11 mouse cellular contexts compared by ENCODE assay signal in the genomic region with DNA sequence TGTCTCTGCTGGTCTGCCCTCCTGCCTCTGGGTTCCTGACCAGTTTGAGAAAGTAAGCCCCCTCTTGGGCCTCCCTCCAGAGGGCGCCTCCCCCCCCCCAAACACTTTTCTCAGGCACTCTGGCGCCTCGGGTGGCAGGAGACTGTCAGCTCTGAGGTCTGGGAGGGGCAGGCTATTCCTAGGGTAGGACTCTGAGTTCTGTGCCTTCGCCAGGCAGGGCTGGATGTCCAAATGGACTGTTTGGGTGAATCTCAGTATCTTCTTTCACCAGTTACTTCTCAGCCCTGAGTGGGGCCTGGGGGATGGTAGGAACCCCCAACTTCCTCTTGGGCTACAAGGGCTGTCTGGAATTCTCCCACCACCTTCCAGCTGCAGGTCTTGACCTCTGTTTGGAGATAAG. TPM values are rescaled to one million over a fixed set of nuclear protein-coding genes. Genes with fewer than 3 reads are reported as not detected.
DNase-seq lines count a peak whose midpoint lies in the region; ATAC-seq and TF ChIP-seq lines count a peak whose summit lies in the region.
"Had no signal": no experiment of that assay in that cellular context is flagged by ENCODE, and none has a peak within 500 bp of the region (broad histone marks: within the 10 kb centered on the region; RNA-seq: fewer than 3 reads in every experiment).

No protein-coding gene starts in this region.

- TF ChIP-seq CTCF in left cerebral cortex, adult 2 months (IDR thresholded peaks at IDR 0.05): peak; percentile 12
- TF ChIP-seq CTCF in intestine, postnatal 0 days (IDR thresholded peaks at IDR 0.05; ENCODE audit: low read depth): peak; percentile 66

- no peaks in the 10 kb centered on the region for H3K27me3 ChIP-seq in forebrain, embryonic 15.5 days
- no peaks in the 10 kb centered on the region for H3K27me3 ChIP-seq in forebrain, embryonic 14.5 days (replicated peaks; ENCODE audit: control insufficient read depth, insufficient read depth, low read length)
- no peaks in the 10 kb centered on the region; the same call in 1 of the 2 replicates for H3K27me3 ChIP-seq in intestine, postnatal 0 days (replicated peaks; ENCODE audit: control insufficient read depth, insufficient read depth, low read length)

- H3K4me2 ChIP-seq in forebrain, embryonic 15.5 days (replicated peaks): no peak overlapping the region
- no peak overlapping the region for H3K4me2 ChIP-seq in forebrain, embryonic 14.5 days (ENCODE audit: low read length)
- H3K4me2 ChIP-seq in intestine, postnatal 0 days (replicated peaks; ENCODE audit: low read depth): no peak overlapping the region

- no peak for DNase-seq in forebrain, embryonic 14.5 days (ENCODE audit: low spot score)
- no peak for DNase-seq in left cerebral cortex, adult 2 months (ENCODE audit: extremely low spot score in 1 of 2, low spot score in 2 of 2)
- no peak for DNase-seq in left cerebral cortex, postnatal 10 days (ENCODE audit: extremely low spot score in 1 of 2, low spot score in 2 of 2)
- peak; percentile 38 for DNase-seq in R1 (ENCODE audit: low read depth, low spot score)
- no peak for DNase-seq in testis, postnatal 14 days (ENCODE audit: low spot score)
- DNase-seq in left cerebral cortex, postnatal 4 days: no peak
- DNase-seq: lung, postnatal 4 days had no signal

- no peak overlapping the region for H3K4me3 ChIP-seq in forebrain, embryonic 15.5 days
- H3K4me3 ChIP-seq in forebrain, embryonic 14.5 days (ENCODE audit: low read depth, low read length): no peak overlapping the region
- H3K4me3 ChIP-seq in left cerebral cortex, adult 2 months: no peak overlapping the region
- H3K4me3 ChIP-seq in intestine, postnatal 0 days (ENCODE audit: low read depth, low read length): no peak overlapping the region

- H3K9ac ChIP-seq in forebrain, embryonic 15.5 days (replicated peaks): no peak overlapping the region
- H3K9ac ChIP-seq in forebrain, embryonic 14.5 days (ENCODE audit: low read length): no peak overlapping the region
- H3K9ac ChIP-seq in intestine, postnatal 0 days (ENCODE audit: low read depth, low read length): no peak overlapping the region

- intact Hi-C loops in left cerebral cortex, adult 2 months (cut with DNase I): no loop called here
- intact Hi-C loops in left cerebral cortex, postnatal 10 days (cut with DNase I): no loop called here
- intact Hi-C loops in left cerebral cortex, postnatal 4 days (cut with DNase I): no loop called here

- H3K4me1 ChIP-seq in forebrain, embryonic 15.5 days: peaks cover 17% of the 10 kb centered on the region
- no peaks in the 10 kb centered on the region for H3K4me1 ChIP-seq in forebrain, embryonic 14.5 days (ENCODE audit: control insufficient read depth, insufficient read depth, low read length)
- no peaks in the 10 kb centered on the region for H3K4me1 ChIP-seq in intestine, postnatal 0 days (replicated peaks; ENCODE audit: control insufficient read depth, insufficient read depth, low read length)

- no peak overlapping the region for H3K27ac ChIP-seq in forebrain, embryonic 15.5 days (replicated peaks)
- no peak overlapping the region for H3K27ac ChIP-seq in forebrain, embryonic 14.5 days (ENCODE audit: low read depth, low read length)
- H3K27ac ChIP-seq in left cerebral cortex, adult 2 months: no peak overlapping the region
- no peak overlapping the region for H3K27ac ChIP-seq in intestine, postnatal 0 days (ENCODE audit: low read depth, low read length)

- H3K36me3 ChIP-seq in forebrain, embryonic 15.5 days: no peaks in the 10 kb centered on the region
- H3K36me3 ChIP-seq in forebrain, embryonic 14.5 days (ENCODE audit: control insufficient read depth, insufficient read depth, low read length): no peaks in the 10 kb centered on the region
- no peaks in the 10 kb centered on the region for H3K36me3 ChIP-seq in intestine, postnatal 0 days (ENCODE audit: control insufficient read depth, insufficient read depth)

- 0 out of 2 replicates have a peak, but pooled peaks have one; percentile 14 for ATAC-seq in forebrain, embryonic 15.5 days (replicated peaks)
- ATAC-seq in forebrain, embryonic 14.5 days: no peak
- no peak for ATAC-seq in intestine, postnatal 0 days

- 14% methylated on average over 4 of the region's 4 CpGs for WGBS in forebrain, embryonic 15.5 days
- 11% methylated on average over 4 of the region's 4 CpGs for WGBS in forebrain, embryonic 14.5 days
- 16% methylated on average over 3 of the region's 4 CpGs for WGBS in intestine, postnatal 0 days

- no peaks in the 10 kb centered on the region for H3K9me3 ChIP-seq in forebrain, embryonic 15.5 days
- no peaks in the 10 kb centered on the region for H3K9me3 ChIP-seq in forebrain, embryonic 14.5 days (replicated peaks; ENCODE audit: control insufficient read depth, low read length)
- H3K9me3 ChIP-seq in intestine, postnatal 0 days (ENCODE audit: control insufficient read depth): no peaks in the 10 kb centered on the region

RNA-seq across cellular contexts. Expression of a gene that starts 16.9 kb away (rescaled TPM):
- polyA plus RNA-seq in forebrain, embryonic 15.5 days (2015; fragmentation: Nextera tagmentation; extraction: Ambion mirVana): 31.3 and 32.7 TPM in 2 replicates
- 22.6 and 33.6 TPM in 2 replicates for polyA plus RNA-seq in forebrain, embryonic 14.5 days (2014; fragmentation: Nextera tagmentation; extraction: Ambion mirVana)
- total RNA-seq in left cerebral cortex, adult 2 months (2021): 100 to 1,000 TPM in 1 of 2 experiments, 10 to 100 TPM in 1; 77.7 to 105 TPM
- total RNA-seq in left cerebral cortex, postnatal 10 days (2021): 10 to 100 TPM; 41.7 to 45.3 TPM
- polyA plus RNA-seq in intestine, postnatal 0 days (2015; fragmentation: Nextera tagmentation; extraction: Ambion mirVana): 6.4 and 7.8 TPM in 2 replicates
- total RNA-seq in left cerebral cortex, postnatal 4 days (2021): 10 to 100 TPM; 57.4 to 59.3 TPM

RNA-seq across cellular contexts. Expression of a gene that starts 34.1 kb away (rescaled TPM):
- 0.88 and 1.2 TPM in 2 replicates for polyA plus RNA-seq in forebrain, embryonic 15.5 days (2015; fragmentation: Nextera tagmentation; extraction: Ambion mirVana)
- 2.3 and 2.4 TPM in 2 replicates for polyA plus RNA-seq in forebrain, embryonic 14.5 days (2014; fragmentation: Nextera tagmentation; extraction: Ambion mirVana)
- total RNA-seq in left cerebral cortex, adult 2 months (2021): 1 to 10 TPM in 1 of 2 experiments, under 1 TPM in 1; 0.68 to 1.0 TPM
- total RNA-seq in left cerebral cortex, postnatal 10 days (2021): under 1 TPM; 0.39 to 0.61 TPM
- polyA plus RNA-seq in intestine, postnatal 0 days (2015; fragmentation: Nextera tagmentation; extraction: Ambion mirVana): 0.29 TPM in 1 of 2 replicates, not detected in the other
- total RNA-seq in left cerebral cortex, postnatal 4 days (2021): not detected
- total RNA-seq: heart, postnatal 10 days; neutrophil, adult 5-6 weeks had no signal
